Mouse (Mus musculus) layer of hippocampus, adult 9-11 months (tissue): Measurements from ENCODE around the gene Gdf11.

Experiments used
- DNase-seq: peaks from one replicate; pipeline ENCODE4 v3.0.0; 2022

Gene Gdf11

DNA sequence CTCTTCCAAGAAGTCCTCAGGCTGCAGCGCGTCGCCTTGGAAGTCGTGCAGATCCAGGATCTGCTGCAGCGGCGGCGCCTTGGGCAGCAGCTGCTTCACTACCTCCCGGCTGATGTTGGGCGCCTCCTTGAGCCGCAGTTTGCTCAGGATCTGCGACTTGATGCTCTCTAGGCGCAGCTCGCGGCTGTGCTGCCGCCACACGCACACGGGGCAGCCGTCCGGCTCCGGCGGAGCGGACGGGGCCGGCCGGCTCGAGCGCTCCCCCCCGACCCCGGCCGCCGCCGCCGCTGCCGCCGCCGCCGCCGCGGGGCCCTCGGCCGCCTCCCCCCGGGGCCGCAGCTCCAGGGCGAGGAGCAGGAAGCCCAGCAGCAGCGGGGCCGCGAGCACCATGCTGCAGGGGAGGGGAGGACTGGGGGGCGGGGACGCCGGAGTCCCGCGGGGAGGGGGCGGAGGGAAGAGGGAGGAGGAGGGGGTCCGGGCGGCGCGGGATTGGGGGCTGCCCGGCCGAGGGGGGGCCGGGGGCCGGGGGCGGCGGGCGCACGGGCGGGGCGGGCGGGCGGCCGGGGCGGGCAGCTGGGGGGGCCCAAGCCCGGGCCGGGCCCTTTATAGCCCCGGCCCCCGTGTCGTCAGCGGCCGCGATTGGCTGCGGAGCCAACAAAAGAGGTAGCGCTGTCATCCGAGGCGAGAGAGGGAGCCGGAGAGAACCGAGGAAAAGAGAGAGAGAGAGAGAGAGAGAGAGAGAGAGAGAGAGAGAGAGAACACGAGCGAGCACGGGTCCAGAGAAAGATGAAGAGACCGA is at the start of gene Gdf11:
Gdf11 (minus strand) TSS at position 423 of the 799 bp plus-strand sequence.
- DNase-seq = peak; percentile 56

- DNase-seq = no peak
Observed at GRCm38 (mm10) chr10:128940475-128941061, 49.0 kb upstream of the Gdf11 start.

GRCm38 (mm10) chr10:128938974-128939373 is 47.5 kb upstream of the Gdf11 start:
- DNase-seq = no peak

- DNase-seq = peak; percentile 32
Observed at GRCm38 (mm10) chr10:128938457-128938856, 46.9 kb upstream of the Gdf11 start.

- no peak for DNase-seq
Observed at GRCm38 (mm10) chr10:128937756-128938390, 46.4 kb upstream of the Gdf11 start.

DNA sequence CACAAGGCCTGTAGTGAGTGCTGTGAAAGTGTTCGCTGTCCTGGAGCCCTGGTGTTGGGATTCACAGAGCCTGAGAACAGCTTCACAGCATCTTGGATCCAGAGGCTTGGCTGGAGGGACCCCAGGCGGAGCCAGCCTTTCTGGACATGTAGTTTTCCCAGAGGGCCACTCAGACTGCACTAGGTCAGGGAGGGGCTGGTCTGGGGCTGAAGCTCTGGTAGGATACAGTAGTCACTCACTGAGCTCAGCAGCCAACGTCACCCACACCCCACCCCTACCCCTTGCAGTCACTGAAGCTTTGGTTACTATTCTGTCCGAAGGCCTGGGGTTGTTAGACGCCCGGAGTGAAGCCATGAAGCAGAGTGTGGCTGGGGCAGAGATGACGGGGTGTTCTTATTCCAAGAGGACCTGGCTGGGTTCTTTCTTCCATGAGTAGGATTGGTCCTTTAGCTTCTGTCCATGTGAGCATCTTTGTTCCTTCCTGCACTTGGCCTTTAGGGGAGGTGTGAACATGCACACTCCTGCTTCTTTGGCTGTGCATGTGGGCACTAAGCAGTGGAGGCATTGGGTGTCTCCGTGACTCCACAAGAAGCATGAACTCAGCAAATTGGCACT is 44.4 kb upstream of the Gdf11 start:
- DNase-seq = no peak

GRCm38 (mm10) chr10:128934997-128935787 is 43.7 kb upstream of the Gdf11 start:
- DNase-seq = no peak

GRCm38 (mm10) chr10:128933976-128934721 is 42.6 kb upstream of the Gdf11 start:
- DNase-seq = no peak

DNA sequence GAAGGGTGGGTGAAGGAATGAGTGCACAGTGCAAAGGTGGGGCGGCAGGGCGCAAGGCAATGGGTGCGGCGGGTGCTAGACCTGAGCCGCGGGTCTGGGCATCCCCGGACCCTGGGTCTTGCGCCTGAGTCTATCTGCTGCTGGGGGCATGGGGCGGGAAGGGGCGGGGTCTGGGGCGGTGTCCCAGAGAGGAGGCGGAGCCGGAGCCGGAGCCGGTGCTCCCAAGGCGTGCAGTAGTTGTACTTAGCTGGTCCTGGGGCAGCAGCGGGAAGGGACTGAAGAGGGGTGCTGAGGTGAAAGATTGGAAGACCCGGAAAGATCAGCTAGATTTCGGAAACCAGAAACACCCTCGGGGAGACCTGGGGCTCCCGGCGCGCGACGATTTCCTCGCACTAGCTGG is 42.1 kb upstream of the Gdf11 start, which contains the start of gene Itga7:
Itga7 (plus strand) TSS at position 245 of the 400 bp plus-strand sequence.
- no peak for DNase-seq

DNA sequence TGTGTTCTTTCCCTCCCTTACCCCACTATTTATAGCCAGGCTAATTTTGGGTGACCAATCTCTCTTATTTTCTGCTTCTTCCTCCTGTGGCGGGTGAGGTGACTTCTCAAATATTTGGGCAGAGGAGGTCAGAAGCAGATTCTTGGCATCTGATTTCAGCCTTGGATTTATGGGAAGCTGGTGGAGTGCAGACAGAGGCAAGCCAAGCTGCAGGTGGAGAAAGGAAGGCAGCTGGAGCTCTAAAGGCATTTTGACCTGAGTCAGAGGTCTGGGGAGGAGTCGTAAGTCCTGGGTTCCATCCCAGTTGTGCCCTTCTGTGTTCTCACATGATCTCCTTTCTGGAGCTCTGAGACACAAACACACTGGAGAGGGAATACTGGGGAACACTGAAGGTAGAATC is 39.9 kb upstream of the Gdf11 start:
- no peak for DNase-seq

DNA sequence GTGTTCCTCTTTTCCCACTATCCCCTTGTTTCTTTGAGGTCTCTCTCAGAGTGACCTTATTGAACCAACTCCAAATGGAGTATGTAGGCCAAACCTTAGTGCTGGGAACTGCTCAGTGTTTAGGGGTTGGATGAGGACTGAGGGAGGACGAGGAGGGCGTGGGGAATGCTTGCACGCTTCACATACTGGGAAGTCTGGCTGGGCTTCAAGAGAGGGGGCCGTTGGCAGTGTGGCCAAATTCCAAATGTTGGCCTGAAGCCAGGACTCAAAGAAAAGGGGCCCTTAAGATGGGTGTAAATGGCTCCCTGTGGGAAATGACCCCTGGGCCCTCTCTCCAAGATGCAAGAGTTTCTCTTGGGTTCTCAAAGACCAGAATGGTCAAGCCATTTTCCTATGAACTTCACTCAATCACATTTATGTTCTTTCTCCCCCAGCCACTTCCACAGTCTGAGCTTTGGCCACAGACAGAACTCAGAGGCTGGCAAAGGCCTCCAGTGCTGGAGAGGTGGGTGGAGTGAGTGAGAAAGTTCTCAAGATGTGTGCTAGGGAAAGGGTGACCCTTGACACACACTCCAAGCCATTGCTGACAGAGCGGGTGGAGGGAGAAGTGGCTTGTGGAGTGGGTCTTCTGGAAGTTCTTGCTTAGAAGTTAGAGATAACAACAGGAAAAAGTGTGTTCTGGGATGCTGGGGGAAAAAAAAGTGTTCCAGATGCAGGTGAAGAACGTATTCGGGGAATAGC is 38.3 kb upstream of the Gdf11 start:
- DNase-seq = no peak

DNA sequence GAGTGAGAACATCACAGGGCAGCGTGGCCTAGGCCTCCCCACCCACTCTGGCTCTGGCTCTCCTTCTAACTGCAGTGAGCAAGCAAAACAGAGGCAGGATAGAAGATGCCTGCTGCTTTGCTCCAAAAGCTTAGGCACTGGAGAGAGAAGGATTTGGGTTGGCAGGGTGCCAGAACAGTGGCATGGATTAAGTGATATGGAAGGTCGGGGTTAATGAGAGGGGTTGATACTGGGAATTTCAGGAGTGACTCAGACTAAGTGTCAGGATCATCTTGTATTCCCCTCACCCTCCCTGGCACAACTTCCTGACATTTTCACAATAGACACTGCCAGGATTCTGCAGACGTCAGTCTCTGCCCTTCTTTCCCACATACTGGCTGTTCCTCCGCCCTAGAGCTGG is 36.8 kb upstream of the Gdf11 start:
- DNase-seq = no peak

GRCm38 (mm10) chr10:128923935-128924334 is 32.4 kb upstream of the Gdf11 start, which contains the start of gene Bloc1s1:
Gene Bloc1s1 (minus strand): TSS chr10:128924035.
- DNase-seq = no peak

- DNase-seq = peak; percentile 96
Observed at GRCm38 (mm10) chr10:128923013-128923691, 31.6 kb upstream of the Gdf11 start.

GRCm38 (mm10) chr10:128922822-128923012 is 31.2 kb upstream of the Gdf11 start, which contains the start of gene Rdh5:
Gene Rdh5 (minus strand): TSS chr10:128922888.
- DNase-seq = no peak

- DNase-seq = peak; percentile 54
Observed at GRCm38 (mm10) chr10:128921883-128922821, 30.6 kb upstream of the Gdf11 start.

- no peak for DNase-seq
Observed at GRCm38 (mm10) chr10:128921251-128921650, 29.7 kb upstream of the Gdf11 start.

DNA sequence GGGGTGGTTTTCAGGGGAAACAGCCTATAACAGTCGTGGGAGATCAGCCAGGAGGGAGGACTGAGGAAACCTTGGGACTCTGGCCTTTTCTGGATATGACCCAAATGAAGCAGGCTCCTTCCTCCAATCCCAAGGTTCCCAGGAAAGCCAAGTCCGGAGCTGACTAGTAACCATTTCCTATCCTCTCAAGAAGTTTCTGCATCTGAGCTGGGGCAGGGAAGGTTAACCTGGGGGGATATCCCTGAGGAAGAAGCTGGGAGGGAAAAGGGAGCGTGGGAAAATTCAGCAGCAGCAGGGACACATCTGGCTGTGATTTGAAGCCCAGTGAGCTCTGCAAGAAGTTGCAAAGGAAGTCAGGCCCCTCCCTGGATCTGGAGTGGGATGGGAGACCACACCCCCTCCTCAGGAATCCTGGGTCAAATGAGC is 29.2 kb upstream of the Gdf11 start:
- no peak for DNase-seq

- DNase-seq = no peak
Observed at GRCm38 (mm10) chr10:128919966-128920365, 28.4 kb upstream of the Gdf11 start.
